Comparison of ENCODE assay signal across 8 mouse cellular contexts in the genomic region with DNA sequence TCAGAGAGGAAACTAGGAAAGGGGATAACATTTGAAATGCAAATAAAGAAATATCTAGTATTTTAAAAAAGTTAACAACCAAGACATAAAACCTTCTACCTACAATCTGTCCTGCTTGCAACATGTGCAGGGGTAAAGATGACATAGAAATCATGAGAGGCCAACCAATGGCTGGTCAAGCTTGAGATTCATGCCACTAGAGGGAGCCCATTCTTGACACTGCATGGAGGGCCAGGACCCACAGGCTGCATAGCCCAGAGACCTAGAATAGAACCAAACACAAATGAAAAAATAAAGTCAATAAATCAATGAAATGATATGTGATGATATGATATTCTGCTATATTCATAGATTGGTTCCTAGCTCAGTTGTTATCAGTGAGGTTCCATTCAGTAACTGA.
DNase-seq lines count a peak whose midpoint lies in the region; ATAC-seq and TF ChIP-seq lines count a peak whose summit lies in the region.

No protein-coding gene starts in this region.

- H3K4me3 ChIP-seq in kidney, embryonic 16.5 days (ENCODE audit: low read length) = no peak overlapping the region
- no peak overlapping the region for H3K4me3 ChIP-seq in ES-E14 (ENCODE audit: insufficient read depth in 1 of 2, low read depth in 1 of 2, low read length in 2 of 2, poor library complexity in 1 of 2, severe bottlenecking in 1 of 2)

- no peak overlapping the region for H3K27ac ChIP-seq in kidney, embryonic 16.5 days (ENCODE audit: low read length)
- no peak overlapping the region for H3K27ac ChIP-seq in ES-E14 (ENCODE audit: insufficient read depth, low read depth, low read length, poor library complexity, severe bottlenecking)

- no peak overlapping the region for H3K9ac ChIP-seq in kidney, embryonic 16.5 days (replicated peaks; ENCODE audit: low read length)
- H3K9ac ChIP-seq in ES-E14 (ENCODE audit: insufficient read depth, low read depth, low read length, poor library complexity, severe bottlenecking) = no peak overlapping the region

- in situ Hi-C loops in ES-E14 (cut with MboI; ENCODE audit: low sequenced_read_pairs in 2 of 2, unreplicated experiment in 2 of 2) = no loop called here

- peak; percentile 21 for DNase-seq in kidney, adult 9 months
- peak; percentile 21 for DNase-seq in ES-E14 (ENCODE audit: low read depth, low spot score)
- peak; percentile 9 for DNase-seq in cerebellum, adult 11-12 months
- peak; percentile 21 for DNase-seq in kidney, postnatal 14 days
- no peak for DNase-seq in frontal cortex, postnatal 14 days (ENCODE audit: low spot score in 2 of 2)
- no peak for DNase-seq in frontal cortex, postnatal 36 days (ENCODE audit: low spot score in 2 of 2)

- no peak for ATAC-seq in kidney, embryonic 16.5 days (ENCODE audit: low FRiP score, low TSS enrichment)
- ATAC-seq in CD4-positive, CD25-positive, alpha-beta regulatory T cell, adult 4 months = no peak

- H3K4me1 ChIP-seq in kidney, embryonic 16.5 days (ENCODE audit: insufficient read depth, low read length) = no peaks in the 10 kb centered on the region
- no peaks in the 10 kb centered on the region for H3K4me1 ChIP-seq in ES-E14 (ENCODE audit: control insufficient read depth in 2 of 2, insufficient read depth in 2 of 2, low read length in 2 of 2, poor library complexity in 1 of 2)

- H3K4me2 ChIP-seq in kidney, embryonic 16.5 days (replicated peaks; ENCODE audit: low read depth, low read length) = no peak overlapping the region

- H3K36me3 ChIP-seq in kidney, embryonic 16.5 days (ENCODE audit: insufficient read depth, low read length) = no peaks in the 10 kb centered on the region
- no peaks in the 10 kb centered on the region for H3K36me3 ChIP-seq in ES-E14 (ENCODE audit: control insufficient read depth, insufficient read depth, low read length, poor library complexity, severe bottlenecking)

- no peaks in the 10 kb centered on the region for H3K27me3 ChIP-seq in kidney, embryonic 16.5 days (ENCODE audit: insufficient read depth, low read length)

- no peaks in the 10 kb centered on the region for H3K9me3 ChIP-seq in kidney, embryonic 16.5 days (ENCODE audit: low read length)
- no peaks in the 10 kb centered on the region for H3K9me3 ChIP-seq in ES-E14 (ENCODE audit: control insufficient read depth, insufficient read depth, low read depth, low read length)

TF ChIP-seq in ES-E14, 5 proteins besides CTCF, POLR2A, EP300 and RAD21:
- no peak for TF ChIP-seq ZNF384 (IDR thresholded peaks at IDR 0.05; ENCODE audit: low read depth, low read length)
- TF ChIP-seq MAFK (IDR thresholded peaks at IDR 0.05; ENCODE audit: insufficient read depth, low read depth, low read length) = no peak
- no peak for TF ChIP-seq CHD2 (IDR thresholded peaks at IDR 0.05; ENCODE audit: low read depth, low read length)
- TF ChIP-seq HCFC1 (IDR thresholded peaks at IDR 0.05; ENCODE audit: borderline replicate concordance, insufficient read depth, low read length) = no peak
- no peak for TF ChIP-seq ZC3H11A (IDR thresholded peaks at IDR 0.05; ENCODE audit: borderline replicate concordance, low read depth, low read length)

Comparison
In these comparisons a context has a peak if more than half of its experiments do, and no peak if none do; other contexts are left out.
1. DNase-seq: peak in kidney, adult 9 months (single experiment), ES-E14 (single experiment), cerebellum, adult 11-12 months (single experiment) and kidney, postnatal 14 days (single experiment); none in frontal cortex, postnatal 14 days (0 of 2) and frontal cortex, postnatal 36 days (0 of 2).